Mouse (Mus musculus) lung, embryonic 14.5 days (tissue): ENCODE measurements around the gene Gnrhr. TPM values are rescaled to one million over a fixed set of nuclear protein-coding genes. Genes with fewer than 3 reads are reported as not detected.
A peak's percentile ranks its signal among the peaks of the same experiment; 100 is the strongest.

Source experiments
- ATAC-seq: fragments of 200-750 bp; cut with Nextera tagmentation; 2 replicates; pipeline ENCODE4 v1.8.0; 2017; ENCODE audit warnings: mild to moderate bottlenecking, moderate TSS enrichment, moderate library complexity; ENCODE audit not compliant: insufficient read depth
- DNase-seq: peaks from one replicate; pipeline ENCODE4 v3.0.0-alpha.2; 2015
- H3K27ac ChIP-seq: fragments of 300-500 bp; sonication (generic); 2 replicates; pipeline ENCODE4 v1.5.1; 2014; ENCODE audit warnings: low read depth, mild to moderate bottlenecking, moderate library complexity
- H3K27me3 ChIP-seq: fragments of 300-500 bp; sonication (generic); 2 replicates; pipeline ENCODE4 v1.6.1; 2014; ENCODE audit warnings: low read length, control low read depth; ENCODE audit not compliant: insufficient read depth
- H3K36me3 ChIP-seq: fragments of 300-500 bp; sonication (generic); 2 replicates; pipeline ENCODE4 v1.6.1; 2014; ENCODE audit warnings: control low read depth; ENCODE audit not compliant: insufficient read depth
- H3K4me1 ChIP-seq: fragments of 300-500 bp; sonication (generic); 2 replicates; pipeline ENCODE4 v1.6.1; 2014; ENCODE audit warnings: antibody characterized with exemption, control low read depth; ENCODE audit not compliant: insufficient read depth
- H3K4me2 ChIP-seq: fragments of 300-500 bp; sonication (generic); 2 replicates; pipeline ENCODE4 v1.6.1; 2014; ENCODE audit warnings: mild to moderate bottlenecking
- H3K4me3 ChIP-seq: fragments of 300-500 bp; sonication (generic); 2 replicates; pipeline ENCODE4 v1.5.1; 2014; ENCODE audit warnings: low read depth, low read length
- H3K9ac ChIP-seq: fragments of 300-500 bp; sonication (generic); 2 replicates; pipeline ENCODE4 v1.6.1; 2014
- H3K9me3 ChIP-seq: fragments of 300-500 bp; sonication (generic); 2 replicates; pipeline ENCODE4 v1.6.1; 2016; ENCODE audit warnings: low read depth, low read length, control low read depth
- CTCF ChIP-seq: IDR thresholded peaks from 2 replicates; pipeline ENCODE4 v1.5.1; 2016; ENCODE audit warnings: antibody characterized with exemption, low read depth
- WGBS: fragments of 180-500 bp; shearing (Covaris S2); extraction: QIAGEN DNeasy Blood & Tissue Kit; methylation state at CpG from one replicate; pipeline ENCODE4 v1.1.7; 2014; 5-methylcytosine and 5-hydroxymethylcytosine counted together
- polyA plus RNA-seq: library from polyadenylated mRNA; unstranded; fragments of >200 nt; fragmentation: Nextera tagmentation; extraction: Ambion mirVana; gene quantifications from 2 replicates; pipeline ENCODE4 v1.2.1, GENCODE M21; 2014

Gnrhr gene
- polyA plus RNA-seq, 1 experiment from 2014 or later: not detected

- Histone ChIP-seq H3K4me3 (no peak overlapping the region), H3K36me3 (no peaks in the 10 kb centered on the region), H3K27ac (no peak overlapping the region), H3K27me3 (no peaks in the 10 kb centered on the region), H3K9me3 (no peaks in the 10 kb centered on the region), H3K4me2 (no peak overlapping the region), H3K4me1 (no peaks in the 10 kb centered on the region), H3K9ac (no peak overlapping the region)
- 53% methylated on average over 6 of the region's 6 CpGs for WGBS
- DNase-seq (no peak), ATAC-seq (no peak)
- no peak for TF ChIP-seq CTCF
These were observed 10.3 kb downstream of the Gnrhr start for GRCm38 (mm10) chr5:86187441-86187840.

GRCm38 (mm10) chr5:86173778-86174177, 23.9 kb downstream of the Gnrhr start:
- no peak overlapping the region for H3K4me3 ChIP-seq
- H3K27ac ChIP-seq: no peak overlapping the region
- H3K36me3 ChIP-seq: 0 out of 2 replicates have a peak, but pooled peaks cover 7% of the 10 kb centered on the region
- no peak overlapping the region for H3K9ac ChIP-seq
- H3K4me2 ChIP-seq: no peak overlapping the region
- TF ChIP-seq CTCF: no peak
- ATAC-seq (no peak), DNase-seq (no peak)
- H3K27me3 ChIP-seq: no peaks in the 10 kb centered on the region
- no peaks in the 10 kb centered on the region for H3K4me1 ChIP-seq
- 43% methylated on average over 2 of the region's 2 CpGs for WGBS
- H3K9me3 ChIP-seq: no peaks in the 10 kb centered on the region

- DNase-seq (peak; percentile 98), ATAC-seq (peak; percentile 97)
- H3K9me3 ChIP-seq: no peaks in the 10 kb centered on the region
- TF ChIP-seq CTCF: no peak
- H3K4me2 ChIP-seq: peak within 1 kb of the TSS; percentile 85
- no peaks in the 10 kb centered on the region for H3K27me3 ChIP-seq
- peaks cover 16% of the 10 kb centered on the region; the same call in 1 of the 2 replicates for H3K36me3 ChIP-seq
- peak within 1 kb of the TSS; percentile 94 for H3K27ac ChIP-seq
- H3K4me1 ChIP-seq: no peaks in the 10 kb centered on the region
- under 1% methylated on average over 66 of the region's 67 CpGs for WGBS
- H3K9ac ChIP-seq: peak within 1 kb of the TSS; percentile 84
- H3K4me3 ChIP-seq: peak within 1 kb of the TSS; percentile 76
These were observed 25.1 kb downstream of the Gnrhr start, which contains the start of gene Uba6 for GRCm38 (mm10) chr5:86172449-86173161. Uba6 (minus strand) TSS chr5:86172803.

- DNase-seq (no peak), ATAC-seq (no peak)
- TF ChIP-seq CTCF: no peak
These were observed 25.6 kb downstream of the Gnrhr start for GRCm38 (mm10) chr5:86172088-86172448.

More at GRCm38 (mm10) chr5:86172088-86172448, 25.6 kb downstream of the Gnrhr start:
- no peaks in the 10 kb centered on the region for H3K9me3 ChIP-seq
- peak overlapping the region; percentile 76 for H3K4me3 ChIP-seq
- WGBS: 0% methylated on average over 15 of the region's 15 CpGs
- peak overlapping the region; percentile 85 for H3K4me2 ChIP-seq
- peaks cover 16% of the 10 kb centered on the region; the same call in 1 of the 2 replicates for H3K36me3 ChIP-seq
- H3K27ac ChIP-seq: peak overlapping the region; percentile 94
- H3K9ac ChIP-seq: peak overlapping the region; percentile 84
- H3K27me3 ChIP-seq: no peaks in the 10 kb centered on the region
- H3K4me1 ChIP-seq: no peaks in the 10 kb centered on the region

Other genes starting within 250 kb of the Gnrhr start
- 38.0 and 38.3 TPM in 2 replicates for gene Cenpc1, start 132.3 kb downstream of the Gnrhr start, polyA plus RNA-seq
- 0.25 and 0.34 TPM in 2 replicates for gene Stap1, start 126.2 kb downstream of the Gnrhr start, polyA plus RNA-seq
- 18.3 and 19.1 TPM in 2 replicates for gene Uba6, start 25.1 kb downstream of the Gnrhr start, polyA plus RNA-seq
- not detected in 2 replicates for gene Tmprss11c, start 91.4 kb upstream of the Gnrhr start, polyA plus RNA-seq
- gene Tmprss11d, start 175.5 kb upstream of the Gnrhr start, polyA plus RNA-seq: not detected in 2 replicates